Mouse (Mus musculus) neutrophil, adult 59 days (primary cell): Measurements from ENCODE around the gene Btf3l4. TPM values are rescaled to one million over a fixed set of nuclear protein-coding genes. Genes with fewer than 3 reads are reported as not detected.

ENCODE experiments used
- total RNA-seq, 2 experiments: library from RNA; stranded (reverse); gene quantifications; 1 replicate in 1 of 2; 2 replicates in 1 of 2; pipeline ENCODE4 v1.2.4; 2023

Btf3l4 gene
- total RNA-seq: 10 to 100 TPM; 32.1 to 37.3 TPM

GRCm38 (mm10) chr4:108832916-108833827 is at the start of gene Btf3l4:
Btf3l4 (minus strand) TSS chr4:108833614.

GRCm38 (mm10) chr4:108878963-108879822 is 45.8 kb upstream of the Btf3l4 start, which contains the start of gene Rab3b:
Rab3b (plus strand) TSS chr4:108879063.

GRCm38 (mm10) chr4:108848505-108848848 is 15.1 kb upstream of the Btf3l4 start, which contains the start of gene A730015C16Rik:
A730015C16Rik (minus strand) TSS chr4:108848619.

GRCm38 (mm10) chr4:108847715-108848504 is 14.5 kb upstream of the Btf3l4 start, which contains the start of gene Kti12:
Kti12 (plus strand) TSS chr4:108847785.

GRCm38 (mm10) chr4:108834115-108834970 is 929 bp upstream of the Btf3l4 start, which contains the start of gene Txndc12:
Txndc12 (plus strand) TSS chr4:108834601.

GRCm38 (mm10) chr4:108780057-108780863 is 53.2 kb downstream of the Btf3l4 start, which contains the start of gene Zfyve9:
Zfyve9 (minus strand) TSS chr4:108780798.

Other genes with a start within 250 kb of the Btf3l4 start
- 10 to 100 TPM; 37.6 to 41.2 TPM for gene Cc2d1b, start 213.7 kb downstream of the Btf3l4 start, total RNA-seq
- under 1 TPM in 1 of 2 experiments, not detected in 1; 0.20 TPM for gene 3110021N24Rik, start 114.0 kb downstream of the Btf3l4 start, total RNA-seq
- gene Zfyve9, start 52.8 kb downstream of the Btf3l4 start, total RNA-seq: 10 to 100 TPM in 1 of 2 experiments, 1 to 10 TPM in 1; 6.3 to 11.6 TPM
- 10 to 100 TPM; 26.3 to 30.8 TPM for gene Txndc12, start 987 bp upstream of the Btf3l4 start, total RNA-seq
- gene Kti12, start 14.2 kb upstream of the Btf3l4 start, total RNA-seq: 10 to 100 TPM; 12.9 to 13.5 TPM
- not detected for gene A730015C16Rik, start 15.0 kb upstream of the Btf3l4 start, total RNA-seq
- gene Rab3b, start 45.4 kb upstream of the Btf3l4 start, total RNA-seq: not detected
- gene Nrd1, start 167.0 kb upstream of the Btf3l4 start, total RNA-seq: 100 to 1,000 TPM; 165 to 172 TPM